Mouse (Mus musculus) stomach, postnatal 0 days (tissue): ENCODE measurements at regions not wholly inside any gene's neighbourhood (a gene's known extent, or its start where the extent isn't known, plus 50 kb on each side); places are given as distances from the start of the nearest gene placed in this dataset.
A peak's percentile ranks its signal among the peaks of the same experiment; 100 is the strongest.
"Not testable (repeated sequence)": the region's sequence is repeated elsewhere in the genome, so short reads cannot be mapped to it uniquely, and the experiment has no call there.

Source experiments
- ATAC-seq: fragments of 200-750 bp; cut with Nextera tagmentation; 2 replicates; pipeline ENCODE4 v1.8.0; 2017; ENCODE audit not compliant: low FRiP score, low TSS enrichment
- DNase-seq: peaks from one replicate; pipeline ENCODE4 v3.0.0-alpha.2; 2016; ENCODE audit warnings: low spot score
- H3K27ac ChIP-seq: fragments of 300-500 bp; sonication (generic); replicated peaks from 2 replicates; pipeline ENCODE4 v1.5.1; 2014; ENCODE audit warnings: mild to moderate bottlenecking, control low read depth
- H3K27me3 ChIP-seq: fragments of 300-500 bp; sonication (generic); 2 replicates; pipeline ENCODE4 v1.6.1; 2014; ENCODE audit warnings: low read length; ENCODE audit not compliant: control insufficient read depth, insufficient read depth
- H3K36me3 ChIP-seq: fragments of 300-500 bp; sonication (generic); 2 replicates; pipeline ENCODE4 v1.6.1; 2014; ENCODE audit warnings: low read length, mixed read lengths; ENCODE audit not compliant: control insufficient read depth, insufficient read depth
- H3K4me1 ChIP-seq: fragments of 300-500 bp; sonication (generic); replicated peaks from 2 replicates; pipeline ENCODE4 v1.6.1; 2014; ENCODE audit warnings: antibody characterized with exemption; ENCODE audit not compliant: control insufficient read depth, insufficient read depth
- H3K4me2 ChIP-seq: fragments of 300-500 bp; sonication (generic); replicated peaks from 2 replicates; pipeline ENCODE4 v1.6.1; 2014; ENCODE audit warnings: low read depth, mild to moderate bottlenecking, control low read depth, moderate library complexity
- H3K4me3 ChIP-seq: fragments of 300-500 bp; sonication (generic); 2 replicates; pipeline ENCODE4 v1.5.1; 2014; ENCODE audit warnings: low read depth, low read length, control low read depth
- H3K9ac ChIP-seq: fragments of 300-500 bp; sonication (generic); 2 replicates; pipeline ENCODE4 v1.6.1; 2014; ENCODE audit warnings: mild to moderate bottlenecking, low read length, control low read depth, mixed read lengths
- H3K9me3 ChIP-seq: fragments of 300-500 bp; sonication (generic); 2 replicates; pipeline ENCODE4 v1.6.1; 2016; ENCODE audit warnings: low read length; ENCODE audit not compliant: control insufficient read depth
- CTCF ChIP-seq: IDR thresholded peaks from 2 replicates; pipeline ENCODE4 v1.5.1; 2016; ENCODE audit warnings: antibody characterized with exemption, low read depth, mild to moderate bottlenecking, moderate library complexity
- EP300 ChIP-seq: optimal IDR thresholded peaks from 2 replicates; pipeline ENCODE3; 2016; ENCODE audit warnings: antibody characterized with exemption
- WGBS: fragments of 180-500 bp; shearing (Covaris S2); extraction: QIAGEN DNeasy Blood & Tissue Kit; methylation state at CpG from one replicate; pipeline ENCODE4 v1.1.7; 2014; 5-methylcytosine and 5-hydroxymethylcytosine counted together

DNA sequence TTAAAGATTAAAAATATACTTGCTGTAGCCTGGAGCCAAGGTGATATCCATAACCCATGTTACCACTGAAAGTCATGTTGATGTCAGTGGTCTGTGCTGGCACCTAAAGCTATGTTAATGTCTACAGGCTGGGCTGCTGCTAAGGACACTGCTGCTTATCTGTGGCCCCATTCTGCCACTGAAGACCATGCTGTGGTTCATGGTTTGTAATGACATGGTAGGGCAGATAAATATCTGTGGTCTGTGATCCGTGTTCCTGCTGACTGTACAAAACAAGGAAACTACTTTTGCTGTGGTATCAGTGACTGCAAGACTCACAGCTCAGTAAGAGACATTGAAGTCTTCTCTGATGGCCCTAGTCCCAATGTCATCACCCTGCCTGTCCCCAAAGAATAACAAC lies 245.7 kb downstream of the Slco4c1 start:
- DNase-seq (no peak), ATAC-seq (no peak)
- TF ChIP-seq EP300: no peak
- no peak for TF ChIP-seq CTCF
- Histone ChIP-seq H3K36me3 (no peaks in the 10 kb centered on the region), H3K4me3 (no peak overlapping the region), H3K9ac (no peak overlapping the region), H3K9me3 (no peaks in the 10 kb centered on the region), H3K27ac (no peak overlapping the region), H3K27me3 (no peaks in the 10 kb centered on the region), H3K4me2 (no peak overlapping the region), H3K4me1 (no peaks in the 10 kb centered on the region)
- 90% methylated on average over 1 of the region's 1 CpGs for WGBS

DNA sequence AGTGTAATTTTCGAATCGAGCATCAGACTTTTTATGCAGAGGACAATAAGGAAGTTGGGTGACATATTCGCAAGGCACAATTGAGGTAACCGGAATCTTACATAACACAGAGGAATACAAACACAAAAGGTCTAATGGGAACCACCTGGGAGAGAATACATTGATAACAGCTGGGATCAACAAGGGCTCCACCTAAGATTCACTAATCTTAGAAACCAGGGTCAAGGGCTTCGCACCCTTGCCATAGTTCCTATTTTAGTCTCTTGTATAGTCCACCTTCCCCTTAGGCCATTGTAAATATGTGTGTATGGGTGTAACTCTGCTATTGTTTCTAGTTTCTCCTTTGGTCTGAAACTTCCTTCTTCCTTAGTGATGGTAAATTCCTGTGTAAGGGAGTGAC lies 246.6 kb downstream of the Slco4c1 start:
- not testable (repeated sequence) for H3K4me1 ChIP-seq, H3K27me3 ChIP-seq, ATAC-seq, H3K9me3 ChIP-seq, H3K4me2 ChIP-seq, H3K4me3 ChIP-seq, H3K9ac ChIP-seq, DNase-seq, H3K36me3 ChIP-seq, H3K27ac ChIP-seq
- WGBS: 85% methylated on average over 5 of the region's 5 CpGs

DNA sequence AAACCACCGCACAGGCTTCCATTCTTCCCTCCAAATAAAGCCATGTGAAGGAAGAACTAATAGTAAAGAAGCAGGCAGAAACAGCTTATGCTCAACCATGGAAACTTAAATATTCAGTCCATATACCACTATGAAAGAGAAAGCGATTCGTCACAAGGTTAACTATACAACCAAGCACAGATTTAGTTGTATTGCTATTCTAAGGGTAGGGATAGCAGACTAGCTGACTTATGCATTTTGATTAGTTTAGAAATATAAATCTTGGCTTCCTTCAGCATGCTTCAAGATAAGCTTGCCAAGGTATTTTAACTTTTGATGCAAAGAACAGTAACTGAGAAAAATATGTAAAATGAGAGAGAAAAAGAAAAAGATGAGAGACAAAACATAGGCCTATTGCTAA lies 275.8 kb downstream of the Slco4c1 start:
- Histone ChIP-seq H3K4me1 (no peaks in the 10 kb centered on the region), H3K4me3 (no peak overlapping the region), H3K4me2 (no peak overlapping the region), H3K9ac (no peak overlapping the region), H3K36me3 (no peaks in the 10 kb centered on the region), H3K27me3 (no peaks in the 10 kb centered on the region), H3K27ac (no peak overlapping the region), H3K9me3 (no peaks in the 10 kb centered on the region)
- ATAC-seq (no peak), DNase-seq (no peak)
- WGBS: 88% methylated on average over 3 of the region's 3 CpGs
- TF ChIP-seq EP300 (no peak), CTCF (no peak)

DNA sequence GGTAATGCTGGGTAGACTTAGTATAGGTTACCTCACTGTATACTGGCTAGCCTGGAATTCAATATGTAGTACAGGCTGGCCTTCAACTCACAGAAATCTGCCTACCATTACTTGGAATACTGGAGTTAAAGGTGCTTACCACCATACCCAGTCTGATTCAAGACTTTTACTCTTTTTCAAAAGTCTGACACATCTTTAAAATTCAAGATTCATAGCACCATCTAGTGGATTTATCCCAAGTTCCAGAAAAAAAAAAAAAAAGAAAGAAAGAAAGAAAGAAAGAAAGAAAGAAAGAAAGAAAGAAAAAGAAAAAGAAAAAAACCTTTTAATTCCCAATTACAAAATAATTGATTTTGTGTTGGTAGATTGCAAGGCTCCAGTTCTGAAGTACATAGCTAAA lies 302.7 kb downstream of the Slco4c1 start:
- no peak overlapping the region for H3K27ac ChIP-seq
- no peak for ATAC-seq
- no peaks in the 10 kb centered on the region for H3K27me3 ChIP-seq
- H3K9ac ChIP-seq: no peak overlapping the region
- 0 out of 2 replicates have a peak, but pooled peaks have one; percentile 10 for TF ChIP-seq CTCF
- no peak for TF ChIP-seq EP300
- H3K4me2 ChIP-seq: no peak overlapping the region
- no peak overlapping the region for H3K4me3 ChIP-seq
- H3K36me3 ChIP-seq: no peaks in the 10 kb centered on the region
- no peak for DNase-seq
- no peaks in the 10 kb centered on the region for H3K9me3 ChIP-seq
- no peaks in the 10 kb centered on the region for H3K4me1 ChIP-seq

DNA sequence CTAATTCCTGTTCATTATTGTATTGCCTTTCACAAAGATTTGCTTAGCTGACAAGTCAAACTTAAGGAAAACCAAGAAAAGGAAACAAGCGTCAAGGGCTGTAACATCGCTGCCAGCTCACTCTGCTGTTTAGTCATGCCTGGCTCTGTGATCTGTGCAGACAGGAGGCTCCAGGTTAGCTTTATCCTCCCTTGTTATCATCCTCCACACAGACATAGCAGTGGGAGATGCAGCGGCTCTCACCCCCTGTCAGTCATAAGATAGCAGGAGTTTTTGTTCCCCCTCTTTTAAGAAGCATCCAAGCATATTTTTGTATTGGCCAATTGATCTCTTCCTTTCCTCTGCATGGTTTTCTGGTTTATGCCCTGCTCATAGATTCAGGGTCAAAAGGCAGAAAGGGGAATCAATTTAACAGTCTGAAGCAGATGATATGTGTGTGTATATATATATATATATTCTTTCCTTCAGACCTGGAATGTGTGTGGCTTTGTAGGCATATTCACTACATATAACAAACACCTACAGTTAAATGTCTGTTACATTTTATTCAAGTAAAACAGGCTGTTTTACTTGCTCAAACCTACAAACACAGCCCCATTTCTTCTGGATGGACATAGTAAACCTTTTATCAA lies 308.6 kb downstream of the Slco4c1 start:
- TF ChIP-seq EP300 (no peak), CTCF (no peak)
- no peak for ATAC-seq
- Histone ChIP-seq H3K9ac (no peak overlapping the region), H3K4me3 (no peak overlapping the region), H3K27me3 (no peaks in the 10 kb centered on the region), H3K36me3 (no peaks in the 10 kb centered on the region), H3K4me2 (no peak overlapping the region), H3K27ac (no peak overlapping the region), H3K4me1 (no peaks in the 10 kb centered on the region), H3K9me3 (no peaks in the 10 kb centered on the region)
- WGBS: 66% methylated on average over 3 of the region's 3 CpGs
- no peak for DNase-seq

DNA sequence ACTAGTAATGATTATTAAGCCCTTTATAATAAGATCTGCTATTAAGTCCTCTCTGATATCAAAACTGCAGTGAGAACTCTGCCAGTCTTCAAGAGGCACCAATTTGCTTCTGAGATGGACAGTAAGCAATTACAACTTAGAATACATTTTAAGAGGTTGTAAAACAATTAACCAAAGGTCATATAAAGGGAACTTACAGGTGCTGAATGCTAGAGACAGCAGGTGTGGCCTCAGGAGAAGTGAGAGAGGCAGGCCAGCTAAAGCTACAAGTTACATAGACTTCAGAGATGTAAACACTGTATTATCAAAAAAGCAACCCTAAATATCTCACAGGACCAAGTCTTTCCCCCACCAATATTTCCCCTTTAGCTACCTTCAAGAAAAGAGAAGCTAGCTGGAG lies 315.7 kb downstream of the Slco4c1 start:
- Histone ChIP-seq H3K9me3 (no peaks in the 10 kb centered on the region), H3K27ac (no peak overlapping the region), H3K27me3 (no peaks in the 10 kb centered on the region), H3K4me3 (no peak overlapping the region), H3K4me1 (no peaks in the 10 kb centered on the region), H3K4me2 (no peak overlapping the region), H3K9ac (no peak overlapping the region), H3K36me3 (no peaks in the 10 kb centered on the region)
- ATAC-seq: no peak
- TF ChIP-seq CTCF: no peak
- TF ChIP-seq EP300: no peak
- no peak for DNase-seq
